Mouse (Mus musculus): ENCODE measurements at regions not wholly inside any gene's neighbourhood (a gene's known extent, or its start where the extent isn't known, plus 50 kb on each side); places are given as distances from the start of the nearest gene placed in this dataset.

DNA sequence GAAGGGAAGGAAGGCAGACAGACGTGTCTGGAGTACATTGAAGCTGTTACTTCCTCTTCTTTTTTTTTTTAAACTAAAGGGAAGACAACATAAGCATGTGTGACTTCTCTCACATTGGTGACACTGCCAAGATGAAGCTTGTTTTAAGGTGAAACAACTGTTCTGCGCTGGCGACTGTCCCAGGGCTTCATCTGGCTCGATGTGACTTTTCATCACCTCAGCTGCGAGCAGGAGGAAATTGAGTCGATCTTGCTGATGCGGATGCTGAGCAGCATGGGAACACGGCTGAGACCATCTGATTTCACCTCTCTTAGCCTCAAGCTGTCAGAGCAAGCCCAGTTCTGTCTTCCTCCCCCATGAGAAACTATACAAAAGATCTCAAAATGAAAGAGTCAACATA is 363.1 kb upstream of the Cdh5 start:
- Histone ChIP-seq H3K27me3 (ENCODE audit: control insufficient read depth, insufficient read depth, low read length) (no peaks in the 10 kb centered on the region), H3K4me3 (ENCODE audit: low read depth, low read length) (no peak overlapping the region), H3K9me3 (ENCODE audit: control insufficient read depth, low read depth, low read length) (no peaks in the 10 kb centered on the region), H3K9ac (replicated peaks; ENCODE audit: low read depth, low read length) (no peak overlapping the region), H3K4me2 (replicated peaks; ENCODE audit: low read depth, low read length) (no peak overlapping the region), H3K4me1 (ENCODE audit: control insufficient read depth, insufficient read depth, low read length) (no peaks in the 10 kb centered on the region), H3K27ac (ENCODE audit: low read length) (no peak overlapping the region), H3K36me3 (ENCODE audit: control insufficient read depth, insufficient read depth, low read length) (no peaks in the 10 kb centered on the region)
- peak; percentile 49; the same call in 1 of the 2 replicates for ATAC-seq (ENCODE audit: insufficient number of reproducible peaks, insufficient read depth, low FRiP score, low read depth)
- 40% methylated on average over 8 of the region's 8 CpGs for WGBS

- Histone ChIP-seq H3K36me3 (ENCODE audit: control insufficient read depth, insufficient read depth, low read length) (no peaks in the 10 kb centered on the region), H3K9ac (replicated peaks; ENCODE audit: low read depth, low read length) (no peak overlapping the region), H3K4me3 (ENCODE audit: low read depth, low read length) (no peak overlapping the region), H3K4me1 (ENCODE audit: control insufficient read depth, insufficient read depth, low read length) (no peaks in the 10 kb centered on the region), H3K27ac (ENCODE audit: low read length) (no peak overlapping the region), H3K27me3 (ENCODE audit: control insufficient read depth, insufficient read depth, low read length) (no peaks in the 10 kb centered on the region), H3K4me2 (replicated peaks; ENCODE audit: low read depth, low read length) (no peak overlapping the region), H3K9me3 (ENCODE audit: control insufficient read depth, low read depth, low read length) (no peaks in the 10 kb centered on the region)
- no peak for ATAC-seq (ENCODE audit: insufficient number of reproducible peaks, insufficient read depth, low FRiP score, low read depth)
- 43% methylated on average over 8 of the region's 8 CpGs for WGBS
Observed at GRCm38 (mm10) chr8:103741395-103741794, 360.0 kb upstream of the Cdh5 start.

GRCm38 (mm10) chr8:103748734-103749133 is 352.7 kb upstream of the Cdh5 start:
- Histone ChIP-seq H3K36me3 (ENCODE audit: control insufficient read depth, insufficient read depth, low read length) (no peaks in the 10 kb centered on the region), H3K4me3 (ENCODE audit: low read depth, low read length) (no peak overlapping the region), H3K9me3 (ENCODE audit: control insufficient read depth, low read depth, low read length) (no peaks in the 10 kb centered on the region), H3K27me3 (ENCODE audit: control insufficient read depth, insufficient read depth, low read length) (no peaks in the 10 kb centered on the region), H3K27ac (ENCODE audit: low read length) (no peak overlapping the region), H3K4me2 (replicated peaks; ENCODE audit: low read depth, low read length) (no peak overlapping the region), H3K4me1 (ENCODE audit: control insufficient read depth, insufficient read depth, low read length) (no peaks in the 10 kb centered on the region), H3K9ac (replicated peaks; ENCODE audit: low read depth, low read length) (no peak overlapping the region)
- ATAC-seq (ENCODE audit: insufficient number of reproducible peaks, insufficient read depth, low FRiP score, low read depth): no peak
- 61% methylated on average over 4 of the region's 4 CpGs for WGBS

DNA sequence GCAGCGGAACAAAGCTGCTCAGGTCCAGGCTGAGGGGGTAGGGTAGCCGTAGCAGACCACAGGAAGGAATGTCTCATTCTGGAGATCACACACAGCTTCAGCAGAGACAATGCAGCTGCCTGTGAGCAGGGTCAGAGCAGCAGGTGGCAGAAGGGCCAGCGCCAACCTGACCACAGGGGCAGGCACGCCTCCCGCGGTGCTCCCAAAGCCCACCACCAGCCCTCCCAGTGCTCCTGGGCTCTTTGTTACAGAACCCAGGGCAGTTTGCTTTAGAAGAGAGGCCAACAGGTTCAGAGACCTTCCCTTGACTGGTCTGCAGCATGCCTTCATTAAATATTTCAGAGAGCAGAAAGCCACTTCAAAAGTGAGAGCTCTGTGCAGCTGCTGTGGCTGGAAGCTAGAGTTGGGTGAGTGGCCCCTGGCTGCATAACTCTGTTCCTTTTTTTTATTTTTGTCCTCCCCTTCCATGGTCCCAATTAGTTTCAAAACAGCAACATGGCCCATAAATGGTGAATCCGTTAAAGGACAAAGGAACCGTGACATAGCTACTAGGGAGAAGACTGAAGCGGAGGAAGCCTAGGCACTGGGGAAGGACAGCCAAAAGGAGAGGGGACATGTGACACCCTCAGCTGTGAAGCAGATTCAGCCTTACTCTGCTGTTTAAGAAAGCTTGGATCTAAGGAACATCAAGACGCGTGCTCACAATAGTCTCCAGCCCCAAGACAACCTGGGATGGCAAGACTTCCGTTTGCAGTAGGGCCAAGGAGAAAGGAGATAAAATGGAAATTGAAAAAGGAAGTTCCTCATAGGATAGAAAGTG is 350.9 kb upstream of the Cdh5 start:
- Histone ChIP-seq H3K9ac (replicated peaks; ENCODE audit: low read depth, low read length) (no peak overlapping the region), H3K27me3 (ENCODE audit: control insufficient read depth, insufficient read depth, low read length) (no peaks in the 10 kb centered on the region), H3K4me1 (ENCODE audit: control insufficient read depth, insufficient read depth, low read length) (no peaks in the 10 kb centered on the region), H3K4me3 (ENCODE audit: low read depth, low read length) (no peak overlapping the region), H3K9me3 (ENCODE audit: control insufficient read depth, low read depth, low read length) (no peaks in the 10 kb centered on the region), H3K4me2 (replicated peaks; ENCODE audit: low read depth, low read length) (no peak overlapping the region), H3K27ac (ENCODE audit: low read length) (no peak overlapping the region), H3K36me3 (ENCODE audit: control insufficient read depth, insufficient read depth, low read length) (no peaks in the 10 kb centered on the region)
- WGBS: 63% methylated on average over 12 of the region's 12 CpGs
- ATAC-seq (ENCODE audit: insufficient number of reproducible peaks, insufficient read depth, low FRiP score, low read depth): no peak

GRCm38 (mm10) chr8:103751161-103751560 is 350.3 kb upstream of the Cdh5 start:
- Histone ChIP-seq H3K27ac (ENCODE audit: low read length) (no peak overlapping the region), H3K9me3 (ENCODE audit: control insufficient read depth, low read depth, low read length) (no peaks in the 10 kb centered on the region)

DNA sequence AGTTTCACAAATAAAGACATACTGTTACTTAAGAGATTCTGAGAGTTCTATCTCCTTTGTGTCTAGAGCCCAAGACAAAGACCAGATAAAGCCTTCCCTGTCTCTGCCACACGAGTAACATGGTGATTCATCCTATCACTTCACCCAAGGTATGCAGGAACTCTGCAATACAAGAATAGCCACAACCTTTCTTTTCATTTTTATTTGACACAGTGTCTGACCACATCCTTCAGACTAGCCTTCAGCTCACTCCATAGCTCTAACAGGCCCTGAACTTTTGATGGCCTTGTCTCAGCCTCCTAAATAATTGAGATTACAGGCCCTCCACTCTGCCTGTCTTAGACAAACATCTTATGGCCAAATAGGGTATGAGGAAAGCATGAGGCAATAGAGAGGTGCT is 337.6 kb upstream of the Cdh5 start:
- H3K9me3 ChIP-seq (ENCODE audit: control insufficient read depth, low read depth, low read length): no peaks in the 10 kb centered on the region
- no peak overlapping the region for H3K4me2 ChIP-seq (replicated peaks; ENCODE audit: low read depth, low read length)
- H3K9ac ChIP-seq (replicated peaks; ENCODE audit: low read depth, low read length): no peak overlapping the region
- no peaks in the 10 kb centered on the region for H3K36me3 ChIP-seq (ENCODE audit: control insufficient read depth, insufficient read depth, low read length)
- no peak overlapping the region for H3K27ac ChIP-seq (ENCODE audit: low read length)
- no peak overlapping the region for H3K4me3 ChIP-seq (ENCODE audit: low read depth, low read length)
- no peak for ATAC-seq (ENCODE audit: insufficient number of reproducible peaks, insufficient read depth, low FRiP score, low read depth)
- 57% methylated on average over 1 of the region's 1 CpGs for WGBS
- no peaks in the 10 kb centered on the region for H3K27me3 ChIP-seq (ENCODE audit: control insufficient read depth, insufficient read depth, low read length)
- H3K4me1 ChIP-seq (ENCODE audit: control insufficient read depth, insufficient read depth, low read length): no peaks in the 10 kb centered on the region

More at GRCm38 (mm10) chr8:103751161-103751560, 350.3 kb upstream of the Cdh5 start:
- no peak for ATAC-seq (ENCODE audit: insufficient number of reproducible peaks, insufficient read depth, low FRiP score, low read depth)
- Histone ChIP-seq H3K4me3 (ENCODE audit: low read depth, low read length) (no peak overlapping the region), H3K36me3 (ENCODE audit: control insufficient read depth, insufficient read depth, low read length) (no peaks in the 10 kb centered on the region), H3K4me1 (ENCODE audit: control insufficient read depth, insufficient read depth, low read length) (no peaks in the 10 kb centered on the region), H3K9ac (replicated peaks; ENCODE audit: low read depth, low read length) (no peak overlapping the region), H3K27me3 (ENCODE audit: control insufficient read depth, insufficient read depth, low read length) (no peaks in the 10 kb centered on the region), H3K4me2 (replicated peaks; ENCODE audit: low read depth, low read length) (no peak overlapping the region)
- WGBS: 50% methylated on average over 2 of the region's 2 CpGs

GRCm38 (mm10) chr8:103779658-103780057 is 321.8 kb upstream of the Cdh5 start:
- no peak for ATAC-seq (ENCODE audit: insufficient number of reproducible peaks, insufficient read depth, low FRiP score, low read depth)
- WGBS: 91% methylated on average over 6 of the region's 6 CpGs
- H3K27ac ChIP-seq (ENCODE audit: low read length): no peak overlapping the region

GRCm38 (mm10) chr8:103788308-103788707 is 313.1 kb upstream of the Cdh5 start:
- Histone ChIP-seq H3K4me2 (replicated peaks; ENCODE audit: low read depth, low read length) (no peak overlapping the region), H3K4me3 (ENCODE audit: low read depth, low read length) (no peak overlapping the region), H3K9me3 (ENCODE audit: control insufficient read depth, low read depth, low read length) (no peaks in the 10 kb centered on the region), H3K4me1 (ENCODE audit: control insufficient read depth, insufficient read depth, low read length) (no peaks in the 10 kb centered on the region), H3K27me3 (ENCODE audit: control insufficient read depth, insufficient read depth, low read length) (no peaks in the 10 kb centered on the region), H3K27ac (ENCODE audit: low read length) (no peak overlapping the region), H3K36me3 (ENCODE audit: control insufficient read depth, insufficient read depth, low read length) (no peaks in the 10 kb centered on the region), H3K9ac (replicated peaks; ENCODE audit: low read depth, low read length) (no peak overlapping the region)
- peak; percentile 37; the same call in 1 of the 2 replicates for ATAC-seq (ENCODE audit: insufficient number of reproducible peaks, insufficient read depth, low FRiP score, low read depth)
- 68% methylated on average over 3 of the region's 3 CpGs for WGBS

More at GRCm38 (mm10) chr8:103779658-103780057, 321.8 kb upstream of the Cdh5 start:
- Histone ChIP-seq H3K4me2 (replicated peaks; ENCODE audit: low read depth, low read length) (no peak overlapping the region), H3K36me3 (ENCODE audit: control insufficient read depth, insufficient read depth, low read length) (no peaks in the 10 kb centered on the region), H3K9ac (replicated peaks; ENCODE audit: low read depth, low read length) (no peak overlapping the region), H3K4me3 (ENCODE audit: low read depth, low read length) (no peak overlapping the region), H3K27me3 (ENCODE audit: control insufficient read depth, insufficient read depth, low read length) (no peaks in the 10 kb centered on the region), H3K9me3 (ENCODE audit: control insufficient read depth, low read depth, low read length) (no peaks in the 10 kb centered on the region), H3K4me1 (ENCODE audit: control insufficient read depth, insufficient read depth, low read length) (no peaks in the 10 kb centered on the region)

GRCm38 (mm10) chr8:103793331-103793730 is 308.1 kb upstream of the Cdh5 start:
- no peak overlapping the region for H3K27ac ChIP-seq (ENCODE audit: low read length)
- 75% methylated on average over 1 of the region's 1 CpGs for WGBS
- H3K9me3 ChIP-seq (ENCODE audit: control insufficient read depth, low read depth, low read length): no peaks in the 10 kb centered on the region
- no peak overlapping the region for H3K4me3 ChIP-seq (ENCODE audit: low read depth, low read length)
- H3K27me3 ChIP-seq (ENCODE audit: control insufficient read depth, insufficient read depth, low read length): no peaks in the 10 kb centered on the region
- no peak overlapping the region for H3K9ac ChIP-seq (replicated peaks; ENCODE audit: low read depth, low read length)
- no peaks in the 10 kb centered on the region for H3K36me3 ChIP-seq (ENCODE audit: control insufficient read depth, insufficient read depth, low read length)
- ATAC-seq (ENCODE audit: insufficient number of reproducible peaks, insufficient read depth, low FRiP score, low read depth): no peak
- H3K4me1 ChIP-seq (ENCODE audit: control insufficient read depth, insufficient read depth, low read length): no peaks in the 10 kb centered on the region
- no peak overlapping the region for H3K4me2 ChIP-seq (replicated peaks; ENCODE audit: low read depth, low read length)
